Comparison of ENCODE assay signal across 18 mouse cellular contexts in genomic region chr11:121500595-121500994, GRCm38 (mm10). TPM values are rescaled to one million over a fixed set of nuclear protein-coding genes. Genes with fewer than 3 reads are reported as not detected.
"Had no signal": no experiment of that assay in that cellular context is flagged by ENCODE, and none has a peak within 500 bp of the region (broad histone marks: within the 10 kb centered on the region; RNA-seq: fewer than 3 reads in every experiment).

No protein-coding gene starts in this region.

- H3K4me3 ChIP-seq: kidney, embryonic 15.5 days; limb, embryonic 10.5 days; midbrain, embryonic 12.5 days; neural tube, embryonic 13.5 days had no signal

- H3K27me3 ChIP-seq: kidney, embryonic 15.5 days; midbrain, embryonic 12.5 days; neural tube, embryonic 13.5 days had no signal

- H3K27ac ChIP-seq: kidney, embryonic 15.5 days; limb, embryonic 10.5 days; midbrain, embryonic 12.5 days; neural tube, embryonic 13.5 days had no signal

- H3K9ac ChIP-seq: kidney, embryonic 15.5 days; midbrain, embryonic 12.5 days; neural tube, embryonic 13.5 days had no signal

- H3K9me3 ChIP-seq: kidney, embryonic 15.5 days; limb, embryonic 10.5 days; midbrain, embryonic 12.5 days; neural tube, embryonic 13.5 days had no signal

- H3K4me2 ChIP-seq: kidney, embryonic 15.5 days; midbrain, embryonic 12.5 days; neural tube, embryonic 13.5 days had no signal

- ATAC-seq: hindbrain, embryonic 16.5 days; inflammation-experienced regulatory T-cells, adult 6 months; lung, postnatal 0 days; midbrain, embryonic 16.5 days had no signal

- DNase-seq: kidney, postnatal 14 days; lung, adult 2 months; lung, postnatal 36 days; retina, postnatal 1 day; right cerebral cortex, postnatal 4 days; spleen, adult 18-20 months; thymus, adult 18-20 months; thymus, postnatal 14 days had no signal

- H3K4me1 ChIP-seq: kidney, embryonic 15.5 days; limb, embryonic 10.5 days; midbrain, embryonic 12.5 days; neural tube, embryonic 13.5 days had no signal

RNA-seq across cellular contexts. Expression of gene Zfp750, which starts 18.5 kb away (rescaled TPM):
- total RNA-seq: left cerebral cortex, adult 18-20 months; left cerebral cortex, postnatal 10 days had no signal
